ENCODE assay signal across 9 mouse cellular contexts in genomic region chr14:118712889-118713288, GRCm38 (mm10). TPM values are rescaled to one million over a fixed set of nuclear protein-coding genes. Genes with fewer than 3 reads are reported as not detected.
DNase-seq lines count a peak whose midpoint lies in the region; ATAC-seq lines count a peak whose summit lies in the region.
"Had no signal": no experiment of that assay in that cellular context is flagged by ENCODE, and none has a peak within 500 bp of the region (broad histone marks: within the 10 kb centered on the region; RNA-seq: fewer than 3 reads in every experiment).

No protein-coding gene starts in this region.

- no peak overlapping the region for H3K27ac ChIP-seq in heart, embryonic 15.5 days
- H3K27ac ChIP-seq in embryonic facial prominence, embryonic 10.5 days (replicated peaks), result no peak overlapping the region
- no peak overlapping the region for H3K27ac ChIP-seq in hindbrain, embryonic 16.5 days (ENCODE audit: low read depth, low read length)
- no peak overlapping the region for H3K27ac ChIP-seq in midbrain, embryonic 13.5 days

- no peak overlapping the region for H3K9ac ChIP-seq in heart, embryonic 15.5 days
- no peak overlapping the region for H3K9ac ChIP-seq in hindbrain, embryonic 16.5 days (ENCODE audit: low read depth, low read length)
- no peak overlapping the region for H3K9ac ChIP-seq in midbrain, embryonic 13.5 days (replicated peaks)

- intact Hi-C loops in heart, postnatal 10 days (cut with DNase I), result no loop called here

- peaks cover 3% of the 10 kb centered on the region; the same call in 1 of the 2 replicates for H3K27me3 ChIP-seq in heart, embryonic 15.5 days
- peaks cover 73% of the 10 kb centered on the region for H3K27me3 ChIP-seq in embryonic facial prominence, embryonic 10.5 days (replicated peaks; ENCODE audit: low read depth, poor library complexity, severe bottlenecking)
- H3K27me3 ChIP-seq in hindbrain, embryonic 16.5 days (replicated peaks; ENCODE audit: control insufficient read depth, insufficient read depth, low read length), result no peaks in the 10 kb centered on the region
- peaks cover 36% of the 10 kb centered on the region for H3K27me3 ChIP-seq in midbrain, embryonic 13.5 days
- H3K27me3 ChIP-seq: CH12.LX had no signal

- H3K4me2 ChIP-seq in heart, embryonic 15.5 days, result peak overlapping the region; percentile 77
- peak overlapping the region; percentile 80 for H3K4me2 ChIP-seq in hindbrain, embryonic 16.5 days (ENCODE audit: low read length)
- peak overlapping the region; percentile 61 for H3K4me2 ChIP-seq in midbrain, embryonic 13.5 days (replicated peaks)

- no peaks in the 10 kb centered on the region for H3K36me3 ChIP-seq in heart, embryonic 15.5 days
- H3K36me3 ChIP-seq in embryonic facial prominence, embryonic 10.5 days (replicated peaks), result no peaks in the 10 kb centered on the region
- H3K36me3 ChIP-seq in hindbrain, embryonic 16.5 days (ENCODE audit: control insufficient read depth, insufficient read depth, low read length), result no peaks in the 10 kb centered on the region
- no peaks in the 10 kb centered on the region for H3K36me3 ChIP-seq in midbrain, embryonic 13.5 days

- ATAC-seq in heart, embryonic 15.5 days (replicated peaks; ENCODE audit: insufficient number of reproducible peaks, insufficient read depth, low FRiP score, low read depth), result no peak
- ATAC-seq in hindbrain, embryonic 16.5 days, result no peak
- ATAC-seq in midbrain, embryonic 13.5 days, result no peak
- ATAC-seq in inflammation-experienced regulatory T-cells, adult 6 months, result no peak

- H3K4me1 ChIP-seq in heart, embryonic 15.5 days (replicated peaks), result peaks cover 17% of the 10 kb centered on the region
- peaks cover 20% of the 10 kb centered on the region for H3K4me1 ChIP-seq in embryonic facial prominence, embryonic 10.5 days
- H3K4me1 ChIP-seq in hindbrain, embryonic 16.5 days (ENCODE audit: control insufficient read depth, insufficient read depth, low read depth, low read length), result peaks cover 18% of the 10 kb centered on the region
- H3K4me1 ChIP-seq in midbrain, embryonic 13.5 days (replicated peaks), result peaks cover 22% of the 10 kb centered on the region

- no peaks in the 10 kb centered on the region for H3K9me3 ChIP-seq in heart, embryonic 15.5 days (replicated peaks)
- no peaks in the 10 kb centered on the region for H3K9me3 ChIP-seq in embryonic facial prominence, embryonic 10.5 days
- no peaks in the 10 kb centered on the region for H3K9me3 ChIP-seq in hindbrain, embryonic 16.5 days (ENCODE audit: control insufficient read depth, low read length)
- H3K9me3 ChIP-seq in midbrain, embryonic 13.5 days, result no peaks in the 10 kb centered on the region

- peak overlapping the region; percentile 41; the same call in 1 of the 2 replicates for H3K4me3 ChIP-seq in heart, embryonic 15.5 days
- peak overlapping the region; percentile 53 for H3K4me3 ChIP-seq in embryonic facial prominence, embryonic 10.5 days
- H3K4me3 ChIP-seq in hindbrain, embryonic 16.5 days (ENCODE audit: low read length), result peak overlapping the region; percentile 42
- peak overlapping the region; percentile 35; the same call in 1 of the 2 replicates for H3K4me3 ChIP-seq in midbrain, embryonic 13.5 days (replicated peaks)

- 58% methylated on average over 5 of the region's 5 CpGs for WGBS in heart, embryonic 15.5 days
- 48% methylated on average over 5 of the region's 5 CpGs for WGBS in embryonic facial prominence, embryonic 10.5 days
- WGBS in hindbrain, embryonic 16.5 days, result 49% methylated on average over 5 of the region's 5 CpGs
- WGBS in midbrain, embryonic 13.5 days, result 47% methylated on average over 5 of the region's 5 CpGs

- DNase-seq in heart, postnatal 10 days, result no peak
- DNase-seq in embryonic facial prominence, embryonic 10.5 days (ENCODE audit: low spot score), result peak; percentile 24
- DNase-seq in urinary bladder, postnatal 10 days (ENCODE audit: low spot score), result no peak
- no peak for DNase-seq in cerebellum, postnatal 25 days

RNA-seq across cellular contexts. Expression of gene Abcc4, which starts 6.9 kb away (rescaled TPM):
- polyA plus RNA-seq in heart, embryonic 15.5 days (2015; fragmentation: Nextera tagmentation; extraction: Ambion mirVana), result 1.6 and 2.2 TPM in 2 replicates
- total RNA-seq in heart, postnatal 10 days (2021), result 1 to 10 TPM; 5.2 to 6.2 TPM
- polyA plus RNA-seq in embryonic facial prominence, embryonic 10.5 days (2016; fragmentation: Nextera tagmentation; extraction: Ambion mirVana), result 2.6 and 3.2 TPM in 2 replicates
- 2.5 and 2.6 TPM in 2 replicates for polyA plus RNA-seq in hindbrain, embryonic 16.5 days (2015; fragmentation: Nextera tagmentation; extraction: Ambion mirVana)
- 1.5 and 1.6 TPM in 2 replicates for polyA plus RNA-seq in midbrain, embryonic 13.5 days (2015; fragmentation: Nextera tagmentation; extraction: Ambion mirVana)
- 1 to 10 TPM; 7.2 to 9.6 (median 8.2) TPM for polyA plus RNA-seq in inflammation-experienced regulatory T-cells, adult 6 months (2017; shearing (Covaris generic))
